24 mouse cellular contexts compared by ENCODE assay signal in the genomic region with DNA sequence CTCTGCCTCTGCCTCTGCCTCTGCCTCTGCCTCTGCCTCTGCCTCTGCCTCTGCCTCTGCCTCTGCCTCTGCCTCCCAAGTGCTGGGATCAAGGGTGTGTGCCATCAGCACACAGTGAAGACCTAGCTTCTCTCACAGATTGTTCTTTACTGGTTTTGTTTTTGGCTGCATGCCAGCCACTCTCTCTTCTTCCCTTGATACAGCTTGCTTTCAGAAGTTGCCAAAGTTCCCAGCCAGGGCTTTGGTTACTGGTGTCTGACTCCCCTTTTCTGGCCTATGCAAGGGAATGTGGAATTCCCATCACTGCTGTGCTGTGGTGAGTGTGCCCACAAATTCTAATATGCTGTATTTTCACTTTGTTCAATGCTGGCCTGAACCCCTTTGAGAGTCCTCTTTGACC.
A peak's percentile ranks its signal among the peaks of the same experiment; 100 is the strongest.
DNase-seq lines count a peak whose midpoint lies in the region; ATAC-seq and TF ChIP-seq lines count a peak whose summit lies in the region.
"Had no signal": no experiment of that assay in that cellular context is flagged by ENCODE, and none has a peak within 500 bp of the region (broad histone marks: within the 10 kb centered on the region; RNA-seq: fewer than 3 reads in every experiment).

No protein-coding gene starts in this region.

- no peak for TF ChIP-seq CTCF in lung, embryonic 14.5 days (IDR thresholded peaks at IDR 0.05; ENCODE audit: low read depth)

- DNase-seq in gastrocnemius, postnatal 10 days: peak; percentile 17
- no peak for DNase-seq in gastrocnemius, postnatal 4 days (ENCODE audit: low spot score in 2 of 2)
- DNase-seq in lung, embryonic 14.5 days: peak; percentile 72
- DNase-seq in lung, postnatal 4 days: no peak
- peak; percentile 70 for DNase-seq in Muller cell, postnatal 12 days (ENCODE audit: inconsistent ontology term)
- no peak for DNase-seq in layer of hippocampus, postnatal 14 days (ENCODE audit: low spot score in 2 of 2)
- DNase-seq: adrenal gland, postnatal 25 days; cerebellum, adult 11 months; cerebellum, adult 9-11 months; gastrocnemius, postnatal 14 days; heart, adult 2 months; kidney, postnatal 25 days; layer of hippocampus, postnatal 36 days; retina, postnatal 1 day; right cerebral cortex, postnatal 25 days had no signal

- H3K4me3 ChIP-seq in lung, embryonic 14.5 days (ENCODE audit: low read depth, low read length): no peak overlapping the region
- H3K4me3 ChIP-seq: forebrain, embryonic 12.5 days; heart, adult 2 months; hindbrain, embryonic 15.5 days; layer of hippocampus, adult 2 months; myocyte; neural tube, embryonic 13.5 days had no signal

- H3K4me2 ChIP-seq in lung, embryonic 14.5 days: no peak overlapping the region
- H3K4me2 ChIP-seq: forebrain, embryonic 12.5 days; hindbrain, embryonic 15.5 days; midbrain, embryonic 11.5 days; neural tube, embryonic 13.5 days had no signal

- no peaks in the 10 kb centered on the region for H3K4me1 ChIP-seq in lung, embryonic 14.5 days (ENCODE audit: insufficient read depth)
- H3K4me1 ChIP-seq: forebrain, embryonic 12.5 days; neural tube, embryonic 13.5 days had no signal

- no peak for ATAC-seq in lung, embryonic 14.5 days (ENCODE audit: insufficient read depth)
- no peak for ATAC-seq in monocyte, adult 5-6 weeks (replicated peaks; ENCODE audit: insufficient number of reproducible peaks, low FRiP score, low TSS enrichment, poor library complexity, severe bottlenecking)
- ATAC-seq: intestine, embryonic 16.5 days; lung, postnatal 0 days had no signal

- H3K27ac ChIP-seq in lung, embryonic 14.5 days (ENCODE audit: low read depth): no peak overlapping the region
- H3K27ac ChIP-seq: forebrain, embryonic 12.5 days; heart, adult 2 months; hindbrain, embryonic 15.5 days; layer of hippocampus, adult 2 months; neural tube, embryonic 13.5 days had no signal

- no peaks in the 10 kb centered on the region for H3K36me3 ChIP-seq in lung, embryonic 14.5 days (ENCODE audit: insufficient read depth)
- H3K36me3 ChIP-seq: forebrain, embryonic 12.5 days; hindbrain, embryonic 15.5 days; neural tube, embryonic 13.5 days had no signal

- no peak overlapping the region for H3K9ac ChIP-seq in lung, embryonic 14.5 days
- H3K9ac ChIP-seq: forebrain, embryonic 12.5 days; hindbrain, embryonic 15.5 days; neural tube, embryonic 13.5 days had no signal

- no peaks in the 10 kb centered on the region for H3K27me3 ChIP-seq in lung, embryonic 14.5 days (ENCODE audit: insufficient read depth, low read length)
- H3K27me3 ChIP-seq: forebrain, embryonic 12.5 days; hindbrain, embryonic 15.5 days; neural tube, embryonic 13.5 days had no signal

- H3K9me3 ChIP-seq in lung, embryonic 14.5 days (ENCODE audit: low read depth, low read length): no peaks in the 10 kb centered on the region
- H3K9me3 ChIP-seq: forebrain, embryonic 12.5 days; hindbrain, embryonic 15.5 days; neural tube, embryonic 13.5 days had no signal

Comparison
In these comparisons a context has a peak if more than half of its experiments do, and no peak if none do; other contexts are left out.
1. DNase-seq: peak in gastrocnemius, postnatal 10 days (single experiment), lung, embryonic 14.5 days (single experiment) and Muller cell, postnatal 12 days (single experiment); none in gastrocnemius, postnatal 4 days (0 of 2), lung, postnatal 4 days (0 of 2) and layer of hippocampus, postnatal 14 days (0 of 2).